Mouse (Mus musculus) layer of hippocampus, adult 2 months (tissue): Measurements from ENCODE around the gene Prss48. TPM values are rescaled to one million over a fixed set of nuclear protein-coding genes. Genes with fewer than 3 reads are reported as not detected.
"Not testable (repeated sequence)": the region's sequence is repeated elsewhere in the genome, so short reads cannot be mapped to it uniquely, and the experiment has no call there.

Experiments used
- DNase-seq, 2 experiments: peaks; one replicate each; pipeline ENCODE4 v3.0.0; 2022; ENCODE audit warnings: low spot score in 2 of 2
- H3K27ac ChIP-seq: fragments of 200-600 bp; 2 replicates; pipeline ENCODE4 v1.8.1; 2022
- H3K4me3 ChIP-seq: fragments of 200-600 bp; 2 replicates; pipeline ENCODE4 v1.8.1; 2022; ENCODE audit warnings: mild to moderate bottlenecking
- CTCF ChIP-seq: fragments of 200-600 bp; conservative IDR thresholded peaks from 2 replicates; pipeline ENCODE4 v1.8.1; 2022; ENCODE audit warnings: antibody characterized with exemption, mild to moderate bottlenecking, moderate library complexity
- total RNA-seq, 2 experiments: library from RNA; stranded (reverse); gene quantifications; 2 replicates each; pipeline ENCODE4 v1.2.3; 2021

The Prss48 gene
- total RNA-seq, 2 experiments from 2014 or later = not detected

DNA sequence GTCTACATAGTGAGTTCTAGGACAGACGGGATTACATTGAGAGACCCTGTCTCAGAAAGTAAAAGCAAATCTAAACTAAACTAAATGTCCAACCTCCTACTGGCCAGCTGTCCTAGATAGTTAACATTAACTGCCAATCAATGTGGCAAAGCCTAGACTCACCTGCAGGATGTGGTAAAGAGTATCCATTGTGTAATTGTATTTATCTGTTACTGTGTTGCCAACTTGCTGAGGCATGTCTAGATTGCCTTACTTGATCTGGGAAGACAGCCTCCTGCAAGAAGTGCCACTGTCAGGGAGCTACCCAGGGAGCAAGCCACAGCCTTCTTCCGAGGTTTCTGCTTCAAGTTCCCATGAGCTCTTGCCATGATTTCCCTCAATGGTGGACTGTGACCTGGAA lies 15.1 kb downstream of the Prss48 start:
- no peak for DNase-seq
- Histone ChIP-seq H3K4me3 (no peak overlapping the region), H3K27ac (no peak overlapping the region)
- no peak for TF ChIP-seq CTCF

- no peak for TF ChIP-seq CTCF
- no peak for DNase-seq
These were observed 17.8 kb downstream of the Prss48 start for GRCm38 (mm10) chr3:85984537-85984936.

DNA sequence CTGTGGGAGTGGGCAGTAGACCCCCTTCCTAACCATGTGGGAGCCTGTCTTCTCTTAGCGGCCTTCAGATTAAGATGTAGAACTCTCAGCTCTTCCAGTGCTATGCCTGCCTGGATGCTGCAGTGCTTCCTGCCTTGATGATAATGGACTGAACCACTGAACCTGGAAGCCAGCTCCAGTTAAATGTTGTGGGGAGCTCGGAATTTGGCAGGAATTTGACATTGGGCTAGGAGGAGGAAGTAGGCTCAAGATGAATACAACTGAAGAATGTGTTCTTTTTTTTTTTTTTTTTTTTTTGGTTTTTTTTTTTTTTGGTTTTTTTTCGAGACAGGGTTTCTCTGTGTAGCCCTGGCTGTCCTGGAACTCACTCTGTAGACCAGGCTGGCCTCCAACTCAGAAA lies 20.5 kb downstream of the Prss48 start:
- H3K27ac ChIP-seq, DNase-seq, H3K4me3 ChIP-seq: not testable (repeated sequence)

More at GRCm38 (mm10) chr3:85984537-85984936, 17.8 kb downstream of the Prss48 start:
- Histone ChIP-seq H3K4me3 (no peak overlapping the region), H3K27ac (no peak overlapping the region)

DNA sequence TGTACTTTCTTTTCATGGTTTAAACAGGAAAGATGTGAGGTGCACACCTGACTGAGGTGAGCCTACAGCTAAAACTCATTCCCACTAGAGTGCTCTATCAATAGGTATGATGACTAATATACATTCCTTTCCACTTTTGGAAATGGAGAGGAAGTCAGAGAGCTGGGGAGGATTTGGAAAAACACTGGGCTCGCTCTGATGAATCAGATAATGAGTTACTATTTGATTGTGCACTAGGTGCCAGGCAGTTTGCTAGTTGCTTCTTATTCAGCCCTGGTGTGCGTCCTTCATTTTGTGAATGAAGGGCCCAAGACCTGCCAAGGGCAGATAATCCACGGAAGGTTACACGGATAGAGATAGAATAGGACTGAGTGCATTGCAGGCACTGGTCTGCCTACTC lies 22.3 kb downstream of the Prss48 start:
- Histone ChIP-seq H3K27ac (no peak overlapping the region), H3K4me3 (no peak overlapping the region)
- TF ChIP-seq CTCF = no peak
- DNase-seq = no peak

DNA sequence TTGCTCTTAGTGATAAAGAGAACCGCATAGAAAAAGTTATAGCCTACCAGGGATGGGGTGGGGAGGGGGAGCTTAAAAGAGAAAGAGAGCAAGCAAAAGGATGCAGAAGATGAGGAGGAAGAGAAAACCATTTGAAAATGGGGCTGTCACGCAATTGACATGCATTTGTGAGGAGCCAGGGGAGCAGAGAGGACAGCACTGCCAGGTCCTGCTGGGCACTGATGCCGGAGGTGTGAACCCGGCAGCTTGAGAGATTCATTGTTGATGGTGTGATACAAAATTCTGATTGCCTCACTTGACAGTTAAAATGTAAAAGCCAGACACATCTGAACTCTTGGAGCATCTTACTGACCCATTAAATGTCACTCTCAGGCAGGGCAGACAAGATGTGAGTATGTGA lies 27.8 kb downstream of the Prss48 start:
- DNase-seq = no peak

GRCm38 (mm10) chr3:85973376-85974140 lies 28.7 kb downstream of the Prss48 start:
- Histone ChIP-seq H3K27ac (no peak overlapping the region), H3K4me3 (no peak overlapping the region)
- no peak for DNase-seq
- no peak for TF ChIP-seq CTCF

More for the DNA sequence above, 27.8 kb downstream of the Prss48 start:
- no peak overlapping the region for H3K27ac ChIP-seq
- H3K4me3 ChIP-seq = no peak overlapping the region
- no peak for TF ChIP-seq CTCF

- peak overlapping the region; percentile 83 for H3K27ac ChIP-seq
- H3K4me3 ChIP-seq = peak overlapping the region; percentile 75
- no peak for TF ChIP-seq CTCF
- no peak for DNase-seq
These were observed 30.7 kb downstream of the Prss48 start for GRCm38 (mm10) chr3:85971599-85971975.

DNA sequence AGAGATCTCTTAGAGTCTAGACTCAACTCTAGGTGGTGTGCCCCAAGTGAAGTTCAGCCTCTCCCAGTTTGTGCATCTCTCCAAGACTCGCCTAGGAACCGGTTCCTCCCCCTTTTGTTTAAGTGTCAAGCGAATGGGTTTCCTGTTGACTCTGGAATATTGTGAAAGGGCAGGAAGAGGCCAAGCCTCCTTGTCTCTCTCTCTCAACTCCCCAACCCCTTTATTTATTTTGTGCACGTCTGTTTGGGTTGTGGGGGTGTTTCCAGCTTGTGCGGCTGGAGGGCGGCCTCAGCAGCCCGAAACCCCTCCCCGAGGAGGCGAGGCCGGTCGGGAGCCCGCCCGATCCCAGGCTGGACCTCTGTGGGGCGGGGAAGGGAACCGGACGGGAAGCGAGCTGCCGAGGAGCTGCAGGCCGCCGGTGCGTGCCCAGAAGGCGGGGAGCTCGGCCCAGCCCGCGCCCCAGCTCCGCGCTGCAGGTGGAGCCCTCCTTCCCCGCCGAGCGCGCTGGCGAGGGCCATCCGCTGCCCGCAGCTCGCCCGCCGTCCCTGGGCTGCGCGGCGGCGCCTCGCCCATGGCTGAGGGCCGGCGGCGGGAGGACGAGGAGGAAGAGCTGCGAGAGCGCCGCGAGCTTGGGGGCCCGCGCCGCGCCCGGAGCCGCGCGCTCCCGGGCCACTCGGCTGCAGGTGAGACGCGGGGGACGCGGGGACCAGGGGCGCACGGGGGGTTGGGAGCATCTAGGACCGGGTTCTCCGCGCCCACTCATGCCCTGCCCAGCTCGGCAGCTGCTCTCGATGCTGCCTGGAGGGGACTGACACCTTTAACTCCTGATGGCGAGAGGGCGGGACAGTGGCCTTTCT lies 31.3 kb downstream of the Prss48 start, which contains the start of gene Sh3d19:
Gene Sh3d19 (plus strand): TSS at position 368 of the 857 bp plus-strand sequence.
- TF ChIP-seq CTCF = no peak
- Histone ChIP-seq H3K27ac (peak within 1 kb of the TSS; percentile 83), H3K4me3 (peak within 1 kb of the TSS; percentile 75)
- peak; percentile 53 to 64 for DNase-seq

- H3K4me3 ChIP-seq = no peak overlapping the region
- no peak overlapping the region for H3K27ac ChIP-seq
- no peak for DNase-seq
- TF ChIP-seq CTCF = no peak
These were observed 33.3 kb downstream of the Prss48 start for GRCm38 (mm10) chr3:85969040-85969439.

DNA sequence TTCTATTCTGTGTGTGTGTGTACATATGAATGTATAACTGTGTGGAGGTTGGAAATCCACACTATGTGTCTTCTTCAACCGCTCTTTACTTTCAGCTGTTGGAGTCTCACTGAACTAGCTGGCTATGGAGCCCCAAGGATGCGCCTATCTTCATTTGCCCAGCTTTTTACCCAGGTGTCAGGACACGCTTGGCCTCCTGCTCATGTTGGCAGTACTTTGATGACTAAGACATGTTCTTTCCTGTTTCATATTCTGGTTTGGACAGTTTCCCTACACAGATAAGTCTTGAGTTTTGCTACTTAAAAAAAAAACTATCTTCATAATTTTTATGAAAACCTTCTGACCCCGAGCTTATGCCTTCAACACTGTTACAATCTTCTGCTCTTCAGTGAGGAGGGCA lies 36.8 kb downstream of the Prss48 start:
- Histone ChIP-seq H3K27ac (no peak overlapping the region), H3K4me3 (no peak overlapping the region)
- DNase-seq = no peak
- no peak for TF ChIP-seq CTCF

DNA sequence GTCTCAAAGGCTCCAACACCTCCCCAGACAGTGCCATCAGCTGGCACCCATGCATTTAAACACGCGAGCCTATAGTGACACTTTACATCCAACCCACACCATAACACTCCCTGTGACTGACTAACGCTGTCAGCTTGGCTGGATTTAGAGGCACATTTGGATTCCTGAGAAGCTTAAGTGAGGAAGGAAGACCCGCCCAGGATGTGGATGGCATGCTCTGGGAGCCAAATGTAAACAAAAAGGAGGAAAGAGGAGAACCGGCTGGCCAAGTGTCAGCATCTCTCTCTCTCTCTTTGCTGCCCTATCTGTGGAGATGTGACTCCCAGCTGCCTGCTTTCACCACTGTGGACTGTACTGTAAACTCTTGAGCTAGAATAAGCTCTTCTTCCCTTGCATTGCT lies 41.2 kb downstream of the Prss48 start:
- DNase-seq = no peak

GRCm38 (mm10) chr3:85959669-85960068 lies 42.6 kb downstream of the Prss48 start:
- no peak overlapping the region for H3K27ac ChIP-seq
- no peak for TF ChIP-seq CTCF
- H3K4me3 ChIP-seq = no peak overlapping the region
- no peak for DNase-seq

More for the DNA sequence above, 41.2 kb downstream of the Prss48 start:
- TF ChIP-seq CTCF = no peak
- no peak overlapping the region for H3K27ac ChIP-seq
- H3K4me3 ChIP-seq = no peak overlapping the region

DNA sequence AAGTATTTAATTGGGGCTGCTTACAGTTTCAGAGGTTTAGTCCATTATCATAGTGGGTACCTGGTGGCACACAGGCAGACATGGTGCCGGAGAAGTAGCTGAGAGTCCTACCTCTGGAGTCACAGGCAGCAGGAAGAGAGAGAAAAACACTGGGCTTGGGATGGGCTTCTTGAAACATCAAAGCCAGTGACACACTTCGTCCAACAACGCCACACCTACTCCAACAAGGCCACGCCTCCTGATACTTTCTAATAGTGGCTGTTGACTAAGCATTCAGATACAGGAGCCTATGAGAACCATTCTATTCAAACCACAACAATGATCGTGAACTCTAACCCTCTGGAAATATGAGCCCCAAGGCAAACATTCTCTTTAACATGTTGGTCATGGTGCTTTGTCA lies 46.6 kb downstream of the Prss48 start:
- no peak for TF ChIP-seq CTCF
- no peak overlapping the region for H3K27ac ChIP-seq
- DNase-seq = no peak
- H3K4me3 ChIP-seq = no peak overlapping the region
